Mouse (Mus musculus) erythroid progenitor cell, adult 5-6 weeks (primary cell): ENCODE data around the gene Col24a1. TPM values are rescaled to one million over a fixed set of nuclear protein-coding genes. Genes with fewer than 3 reads are reported as not detected.

Source experiments
- ATAC-seq: replicated peaks from 2 replicates; pipeline ENCODE4 v1.8.0; 2016; ENCODE audit warnings: moderate number of reproducible peaks, mild to moderate bottlenecking, moderate TSS enrichment, inconsistent platforms; ENCODE audit not compliant: poor library complexity, low FRiP score, severe bottlenecking
- total RNA-seq, 2 experiments: library from RNA; stranded (forward) in 1 of 2; stranded (reverse) in 1 of 2; fragments of 150-400 nt in 1 of 2; fragments of 186-747, 209-891 nt in 1 of 2; gene quantifications; 2 replicates each; pipeline versions ENCODE4 v1.2.3 to v1.2.4; 2015 to 2017; ENCODE audit warnings: low replicate concordance in 2 of 2

Col24a1 gene
- total RNA-seq (2015; ENCODE audit: low replicate concordance) (not detected in 2 replicates), total RNA-seq (2017; ENCODE audit: low replicate concordance) (not detected in 2 replicates)

GRCm38 (mm10) chr3:145292337-145293134, at the start of gene Col24a1:
Gene Col24a1 (plus strand): TSS chr3:145292472.
- ATAC-seq: no peak

GRCm38 (mm10) chr3:145248040-145248439, 44.2 kb upstream of the Col24a1 start:
- ATAC-seq: no peak

GRCm38 (mm10) chr3:145253066-145253465, 39.2 kb upstream of the Col24a1 start:
- no peak for ATAC-seq

GRCm38 (mm10) chr3:145254764-145255396, 37.4 kb upstream of the Col24a1 start:
- ATAC-seq: no peak

- no peak for ATAC-seq
These were observed 35.6 kb upstream of the Col24a1 start for GRCm38 (mm10) chr3:145256647-145257046.

GRCm38 (mm10) chr3:145259678-145260077, 32.6 kb upstream of the Col24a1 start:
- ATAC-seq: no peak

GRCm38 (mm10) chr3:145263131-145263530, 29.1 kb upstream of the Col24a1 start:
- ATAC-seq: no peak

GRCm38 (mm10) chr3:145268066-145268465, 24.2 kb upstream of the Col24a1 start:
- ATAC-seq: no peak

GRCm38 (mm10) chr3:145274191-145274590, 18.1 kb upstream of the Col24a1 start:
- ATAC-seq: no peak

GRCm38 (mm10) chr3:145293207-145293606, 935 bp downstream of the Col24a1 start:
- ATAC-seq: no peak

- ATAC-seq: no peak
These were observed 1.5 kb downstream of the Col24a1 start for GRCm38 (mm10) chr3:145293623-145294307.

- no peak for ATAC-seq
These were observed 7.8 kb downstream of the Col24a1 start for GRCm38 (mm10) chr3:145299980-145300591.

- ATAC-seq: no peak
These were observed 13.0 kb downstream of the Col24a1 start for GRCm38 (mm10) chr3:145305311-145305710.

- ATAC-seq: no peak
These were observed 14.9 kb downstream of the Col24a1 start for GRCm38 (mm10) chr3:145307209-145307608.

GRCm38 (mm10) chr3:145320587-145321274, 28.5 kb downstream of the Col24a1 start:
- no peak for ATAC-seq

- no peak for ATAC-seq
These were observed 33.1 kb downstream of the Col24a1 start for GRCm38 (mm10) chr3:145325402-145325801.

GRCm38 (mm10) chr3:145331642-145332041, 39.4 kb downstream of the Col24a1 start:
- no peak for ATAC-seq

- no peak for ATAC-seq
These were observed 41.8 kb downstream of the Col24a1 start for GRCm38 (mm10) chr3:145334046-145334445.

- ATAC-seq: no peak
These were observed 44.9 kb downstream of the Col24a1 start for GRCm38 (mm10) chr3:145337161-145337560.
